Mouse (Mus musculus): ENCODE measurements around the gene Sdc3.

GRCm38 (mm10) chr4:130809784-130810183, 17.4 kb downstream of the Sdc3 start:
- TF ChIP-seq CTCF (IDR thresholded peaks at IDR 0.05; ENCODE audit: insufficient read depth, low read length) (no peak), POLR2A (IDR thresholded peaks at IDR 0.05; ENCODE audit: borderline replicate concordance, extremely low read depth, low read depth, low read length) (no peak)

Measured in lung, adult 2 months (tissue).